Mouse (Mus musculus) forebrain, embryonic 12.5 days (tissue): ENCODE data around the gene Crb3. TPM values are rescaled to one million over a fixed set of nuclear protein-coding genes. Genes with fewer than 3 reads are reported as not detected.

Source experiments
- ATAC-seq: fragments of 200-750 bp; cut with Nextera tagmentation; 2 replicates; pipeline ENCODE4 v1.8.0; 2017; ENCODE audit warnings: moderate TSS enrichment; ENCODE audit not compliant: low FRiP score
- H3K27ac ChIP-seq: fragments of 300-500 bp; sonication (generic); 2 replicates; pipeline ENCODE4 v1.5.1; 2016; ENCODE audit warnings: mild to moderate bottlenecking
- H3K27me3 ChIP-seq: fragments of 300-500 bp; sonication (generic); 2 replicates; pipeline ENCODE4 v1.6.1; 2016; ENCODE audit warnings: mild to moderate bottlenecking
- H3K36me3 ChIP-seq: fragments of 300-500 bp; sonication (generic); replicated peaks from 2 replicates; pipeline ENCODE4 v1.6.1; 2016; ENCODE audit warnings: mild to moderate bottlenecking
- H3K4me1 ChIP-seq: fragments of 300-500 bp; sonication (generic); 2 replicates; pipeline ENCODE4 v1.6.1; 2016
- H3K4me2 ChIP-seq: fragments of 300-500 bp; sonication (generic); 2 replicates; pipeline ENCODE4 v1.6.1; 2016; ENCODE audit warnings: mild to moderate bottlenecking, moderate library complexity
- H3K4me3 ChIP-seq: fragments of 300-500 bp; sonication (generic); replicated peaks from 2 replicates; pipeline ENCODE4 v1.5.1; 2016; ENCODE audit warnings: mild to moderate bottlenecking
- H3K9ac ChIP-seq: fragments of 300-500 bp; sonication (generic); 2 replicates; pipeline ENCODE4 v1.6.1; 2016; ENCODE audit warnings: mild to moderate bottlenecking
- H3K9me3 ChIP-seq: fragments of 300-500 bp; sonication (generic); 2 replicates; pipeline ENCODE4 v1.6.1; 2016
- WGBS: fragments of 180-500 bp; shearing (Covaris S2); methylation state at CpG from one replicate; pipeline ENCODE4 v1.1.7; 2016; 5-methylcytosine and 5-hydroxymethylcytosine counted together
- polyA plus RNA-seq: library from polyadenylated mRNA; unstranded; fragments of >200 nt; fragmentation: Nextera tagmentation; extraction: Ambion mirVana; gene quantifications from 2 replicates; pipeline ENCODE4 v1.2.1, GENCODE M21; 2016

Crb3 gene
- polyA plus RNA-seq, 1 experiment from 2014 or later = 1.3 TPM

GRCm38 (mm10) chr17:57095855-57096622 lies 37.1 kb downstream of the Crb3 start:
- peak overlapping the region; percentile 12 for H3K4me3 ChIP-seq

GRCm38 (mm10) chr17:57096623-57096920 lies 37.7 kb downstream of the Crb3 start:
- no peak overlapping the region for H3K27ac ChIP-seq
- H3K4me2 ChIP-seq = peak overlapping the region; percentile 53
- peak overlapping the region; percentile 12 for H3K4me3 ChIP-seq
- 2% methylated on average over 11 of the region's 11 CpGs for WGBS
- no peak overlapping the region for H3K9ac ChIP-seq
- no peaks in the 10 kb centered on the region for H3K9me3 ChIP-seq
- peaks cover 16% of the 10 kb centered on the region for H3K4me1 ChIP-seq
- ATAC-seq = peak; percentile 84
- H3K27me3 ChIP-seq = 0 out of 2 replicates have a peak, but pooled peaks cover 3% of the 10 kb centered on the region
- H3K36me3 ChIP-seq = no peaks in the 10 kb centered on the region

More at GRCm38 (mm10) chr17:57095855-57096622, 37.1 kb downstream of the Crb3 start:
- peak overlapping the region; percentile 53 for H3K4me2 ChIP-seq
- 0 out of 2 replicates have a peak, but pooled peaks cover 3% of the 10 kb centered on the region for H3K27me3 ChIP-seq
- H3K9me3 ChIP-seq = no peaks in the 10 kb centered on the region
- H3K36me3 ChIP-seq = no peaks in the 10 kb centered on the region
- no peak overlapping the region; the same call in 1 of the 2 replicates for H3K27ac ChIP-seq
- under 1% methylated on average over 18 of the region's 19 CpGs for WGBS
- peaks cover 16% of the 10 kb centered on the region for H3K4me1 ChIP-seq
- peak overlapping the region; percentile 44; the same call in 1 of the 2 replicates for H3K9ac ChIP-seq
- peak; percentile 85 for ATAC-seq

GRCm38 (mm10) chr17:57098321-57098720 lies 39.4 kb downstream of the Crb3 start:
- Histone ChIP-seq H3K9ac (no peak overlapping the region), H3K27ac (no peak overlapping the region), H3K27me3 (0 out of 2 replicates have a peak, but pooled peaks cover 3% of the 10 kb centered on the region), H3K9me3 (no peaks in the 10 kb centered on the region), H3K36me3 (no peaks in the 10 kb centered on the region), H3K4me2 (no peak overlapping the region), H3K4me1 (peaks cover 16% of the 10 kb centered on the region), H3K4me3 (no peak overlapping the region)
- no peak for ATAC-seq
- WGBS = 84% methylated on average over 5 of the region's 5 CpGs

GRCm38 (mm10) chr17:57099629-57100325 lies 40.9 kb downstream of the Crb3 start:
- no peak for ATAC-seq
- Histone ChIP-seq H3K4me3 (no peak overlapping the region), H3K9ac (no peak overlapping the region), H3K27ac (no peak overlapping the region), H3K36me3 (no peaks in the 10 kb centered on the region), H3K4me2 (no peak overlapping the region), H3K9me3 (no peaks in the 10 kb centered on the region), H3K4me1 (peaks cover 22% of the 10 kb centered on the region), H3K27me3 (0 out of 2 replicates have a peak, but pooled peaks cover 3% of the 10 kb centered on the region)
- 9% methylated on average over 10 of the region's 10 CpGs for WGBS

GRCm38 (mm10) chr17:57102276-57102675 lies 43.4 kb downstream of the Crb3 start:
- no peak overlapping the region for H3K4me3 ChIP-seq
- H3K27ac ChIP-seq = no peak overlapping the region
- H3K9ac ChIP-seq = no peak overlapping the region
- no peaks in the 10 kb centered on the region for H3K9me3 ChIP-seq
- no peak overlapping the region for H3K4me2 ChIP-seq
- ATAC-seq = no peak
- H3K36me3 ChIP-seq = no peaks in the 10 kb centered on the region
- WGBS = 93% methylated on average over 2 of the region's 2 CpGs
- no peaks in the 10 kb centered on the region for H3K27me3 ChIP-seq
- H3K4me1 ChIP-seq = peaks cover 29% of the 10 kb centered on the region

- peak overlapping the region; percentile 86 for H3K4me2 ChIP-seq
- ATAC-seq = no peak; the same call in 1 of the 2 replicates
- WGBS = 43% methylated on average over 4 of the region's 4 CpGs
- no peaks in the 10 kb centered on the region for H3K27me3 ChIP-seq
- no peaks in the 10 kb centered on the region for H3K36me3 ChIP-seq
- H3K9me3 ChIP-seq = no peaks in the 10 kb centered on the region
- H3K4me3 ChIP-seq = peak overlapping the region; percentile 67
- peaks cover 34% of the 10 kb centered on the region for H3K4me1 ChIP-seq
- peak overlapping the region; percentile 75 for H3K9ac ChIP-seq
- H3K27ac ChIP-seq = 0 out of 2 replicates have a peak overlapping the region, but pooled peaks have one; percentile 21
Measured at GRCm38 (mm10) chr17:57104496-57104895, 45.6 kb downstream of the Crb3 start.

GRCm38 (mm10) chr17:57105181-57106034 lies 46.5 kb downstream of the Crb3 start, which contains the start of gene Tnfsf9:
TSS of gene Tnfsf9 (plus strand) at chr17:57105325.
- peak; percentile 87 for ATAC-seq
- Histone ChIP-seq H3K4me2 (peak within 1 kb of the TSS; percentile 86), H3K27me3 (no peaks in the 10 kb centered on the region), H3K9me3 (no peaks in the 10 kb centered on the region), H3K9ac (peak within 1 kb of the TSS; percentile 75), H3K27ac (peak within 1 kb of the TSS; percentile 21; the same call in 1 of the 2 replicates), H3K36me3 (no peaks in the 10 kb centered on the region), H3K4me3 (peak within 1 kb of the TSS; percentile 67), H3K4me1 (peaks cover 29% of the 10 kb centered on the region)
- under 1% methylated on average over 58 of the region's 61 CpGs for WGBS

GRCm38 (mm10) chr17:57106035-57106368 lies 47.1 kb downstream of the Crb3 start:
- Histone ChIP-seq H3K27ac (no peak overlapping the region), H3K36me3 (no peaks in the 10 kb centered on the region), H3K9me3 (no peaks in the 10 kb centered on the region), H3K4me1 (peaks cover 29% of the 10 kb centered on the region), H3K4me3 (peak overlapping the region; percentile 67), H3K4me2 (peak overlapping the region; percentile 86), H3K9ac (peak overlapping the region; percentile 75), H3K27me3 (no peaks in the 10 kb centered on the region)
- ATAC-seq = no peak; the same call in 1 of the 2 replicates
- 8% methylated on average over 9 of the region's 9 CpGs for WGBS

GRCm38 (mm10) chr17:57107064-57107463 lies 48.2 kb downstream of the Crb3 start:
- Histone ChIP-seq H3K27me3 (no peaks in the 10 kb centered on the region), H3K4me3 (no peak overlapping the region), H3K9me3 (no peaks in the 10 kb centered on the region), H3K9ac (no peak overlapping the region), H3K27ac (no peak overlapping the region), H3K36me3 (no peaks in the 10 kb centered on the region), H3K4me1 (peaks cover 29% of the 10 kb centered on the region), H3K4me2 (peak overlapping the region; percentile 86)
- WGBS = 89% methylated on average over 5 of the region's 5 CpGs
- ATAC-seq = no peak

GRCm38 (mm10) chr17:57108040-57108665 lies 49.2 kb downstream of the Crb3 start:
- Histone ChIP-seq H3K27me3 (no peaks in the 10 kb centered on the region), H3K27ac (no peak overlapping the region), H3K4me1 (peaks cover 29% of the 10 kb centered on the region), H3K36me3 (no peaks in the 10 kb centered on the region), H3K4me2 (no peak overlapping the region), H3K9me3 (no peaks in the 10 kb centered on the region), H3K4me3 (no peak overlapping the region), H3K9ac (no peak overlapping the region)
- 85% methylated on average over 7 of the region's 7 CpGs for WGBS
- ATAC-seq = no peak

GRCm38 (mm10) chr17:57108666-57109171 lies 49.8 kb downstream of the Crb3 start:
- Histone ChIP-seq H3K9me3 (no peaks in the 10 kb centered on the region), H3K4me1 (peaks cover 29% of the 10 kb centered on the region), H3K9ac (no peak overlapping the region), H3K36me3 (no peaks in the 10 kb centered on the region), H3K27me3 (no peaks in the 10 kb centered on the region), H3K4me2 (no peak overlapping the region), H3K27ac (no peak overlapping the region), H3K4me3 (no peak overlapping the region)
- ATAC-seq = no peak
- 60% methylated on average over 5 of the region's 5 CpGs for WGBS
